Mouse (Mus musculus): ENCODE results near the gene Mis18a. TPM values are rescaled to one million over a fixed set of nuclear protein-coding genes. Genes with fewer than 3 reads are reported as not detected.

The Mis18a gene
- total and polyA plus RNA-seq, 3 experiments, result 26.3 to 114 (median 61.8) TPM

DNA sequence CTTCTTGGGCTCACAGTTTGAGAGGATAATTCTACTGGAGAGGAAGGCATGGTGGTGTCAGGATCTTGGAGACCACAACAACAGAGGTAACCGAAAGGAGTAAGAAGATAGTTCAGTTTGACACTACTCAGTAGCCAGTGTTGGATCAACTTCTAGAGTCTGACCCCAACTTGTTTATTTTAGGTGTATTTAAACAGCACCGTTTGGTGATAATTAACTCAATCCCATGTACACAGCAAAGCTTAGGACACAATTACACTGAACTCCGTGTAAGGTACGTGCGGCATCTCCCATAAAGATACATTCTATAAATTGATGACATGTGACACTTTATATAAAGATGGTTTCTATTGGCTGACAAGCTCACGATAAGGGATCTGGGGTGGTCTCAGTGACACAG, 52.6 kb downstream of the Mis18a start:
- H3K27me3 ChIP-seq (ENCODE audit: insufficient read depth, low read length), result 0 out of 2 replicates have a peak, but pooled peaks cover 3% of the 10 kb centered on the region
- no peak overlapping the region for H3K4me3 ChIP-seq (ENCODE audit: low read depth, low read length)
- DNase-seq (ENCODE audit: low spot score), result no peak
- no peaks in the 10 kb centered on the region for H3K4me1 ChIP-seq (ENCODE audit: insufficient read depth, low read depth, low read length)
- TF ChIP-seq TAL1 (conservative IDR thresholded peaks at IDR 0.05; ENCODE audit: low read depth, low read length) (no peak), GATA1 (IDR thresholded peaks at IDR 0.05; ENCODE audit: borderline replicate concordance, low read length) (no peak), CTCF (IDR thresholded peaks at IDR 0.05; ENCODE audit: low read depth, low read length) (no peak), GATA2 (IDR thresholded peaks at IDR 0.05; ENCODE audit: borderline replicate concordance, low read depth, low read length) (no peak), POLR2AphosphoS5 (IDR thresholded peaks at IDR 0.05; ENCODE audit: insufficient replicate concordance, low read depth, low read length) (no peak)
- no peaks in the 10 kb centered on the region for H3K36me3 ChIP-seq (replicated peaks)
- ATAC-seq (ENCODE audit: extremely low read depth, insufficient number of reproducible peaks, low FRiP score, poor library complexity, severe bottlenecking), result no peak
- no peaks in the 10 kb centered on the region for H3K9me3 ChIP-seq (replicated peaks)

DNA sequence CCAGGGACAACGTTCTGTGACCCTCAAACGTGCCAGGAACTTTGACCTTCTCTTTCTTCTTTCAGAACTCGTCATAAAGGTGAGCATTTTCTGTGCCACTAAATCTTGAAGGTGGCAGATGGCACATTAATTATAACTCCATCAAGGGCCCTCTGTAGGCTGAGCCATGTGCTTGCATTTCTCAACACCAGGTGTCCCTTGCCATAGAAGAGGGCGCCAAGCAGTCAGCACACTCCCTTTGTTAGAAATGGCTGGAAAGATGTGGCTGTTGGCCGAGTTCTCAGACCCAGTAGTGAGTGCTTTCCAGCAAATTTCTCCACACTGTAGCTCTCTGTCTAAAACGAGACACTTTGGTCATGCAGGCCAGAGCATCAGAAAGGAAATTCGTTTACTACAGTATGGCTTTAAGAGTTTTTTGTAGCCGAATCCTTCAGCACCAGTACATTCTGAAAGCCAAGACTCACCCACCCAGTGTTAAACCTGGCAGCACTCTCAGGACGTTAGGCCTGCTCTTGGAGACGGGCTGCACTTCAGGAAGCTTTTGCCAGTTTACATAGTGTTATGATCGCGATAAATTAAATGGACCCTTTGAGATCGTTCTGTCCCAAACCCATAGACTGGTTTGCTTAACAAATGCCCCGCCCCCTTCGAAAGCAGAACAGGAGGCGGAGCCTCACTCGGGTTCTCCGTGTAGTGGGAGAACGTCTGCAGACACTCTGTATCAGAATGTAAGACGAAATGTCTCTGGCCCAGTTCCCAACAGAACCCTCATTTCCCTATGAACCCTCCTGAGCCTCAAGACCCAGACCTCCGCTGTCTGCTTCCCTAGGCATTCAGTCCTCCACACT, 53.5 kb downstream of the Mis18a start:
- Histone ChIP-seq H3K4me1 (ENCODE audit: insufficient read depth, low read depth, low read length) (no peaks in the 10 kb centered on the region), H3K36me3 (replicated peaks) (no peaks in the 10 kb centered on the region), H3K9me3 (replicated peaks) (no peaks in the 10 kb centered on the region), H3K27me3 (ENCODE audit: insufficient read depth, low read length) (0 out of 2 replicates have a peak, but pooled peaks cover 3% of the 10 kb centered on the region), H3K4me3 (ENCODE audit: low read depth, low read length) (no peak overlapping the region)
- no peak for TF ChIP-seq GATA2 (IDR thresholded peaks at IDR 0.05; ENCODE audit: borderline replicate concordance, low read depth, low read length)
- TF ChIP-seq TAL1 (conservative IDR thresholded peaks at IDR 0.05; ENCODE audit: low read depth, low read length), result no peak
- no peak for TF ChIP-seq POLR2AphosphoS5 (IDR thresholded peaks at IDR 0.05; ENCODE audit: insufficient replicate concordance, low read depth, low read length)
- no peak for TF ChIP-seq CTCF (IDR thresholded peaks at IDR 0.05; ENCODE audit: low read depth, low read length)
- TF ChIP-seq GATA1 (IDR thresholded peaks at IDR 0.05; ENCODE audit: borderline replicate concordance, low read length), result no peak
- ATAC-seq (ENCODE audit: extremely low read depth, insufficient number of reproducible peaks, low FRiP score, poor library complexity, severe bottlenecking) (no peak), DNase-seq (ENCODE audit: low spot score) (no peak)

Other genes with a start within 250 kb of the Mis18a start
- gene Mrap, start 10.8 kb upstream of the Mis18a start, total RNA-seq (2014; fragmentation: Nextera tagmentation), result not detected in 2 replicates
- 0.33 TPM in 1 of 2 replicates, not detected in the other for gene Mrap, start 10.8 kb upstream of the Mis18a start, total RNA-seq (2017)
- not detected in 2 replicates for gene Mrap, start 10.8 kb upstream of the Mis18a start, polyA plus RNA-seq (2012)
- 20.8 and 24.2 TPM in 2 replicates for gene Urb1, start 83.0 kb upstream of the Mis18a start, total RNA-seq (2014; fragmentation: Nextera tagmentation)
- gene Urb1, start 83.0 kb upstream of the Mis18a start, total RNA-seq (2017), result 10.8 and 10.9 TPM in 2 replicates
- gene Urb1, start 83.0 kb upstream of the Mis18a start, polyA plus RNA-seq (2012), result 8.6 and 9.8 TPM in 2 replicates
- gene Eva1c, start 99.3 kb upstream of the Mis18a start, total RNA-seq (2014; fragmentation: Nextera tagmentation), result not detected in 2 replicates
- 0.16 and 0.35 TPM in 2 replicates for gene Eva1c, start 99.3 kb upstream of the Mis18a start, total RNA-seq (2017)
- gene Eva1c, start 99.3 kb upstream of the Mis18a start, polyA plus RNA-seq (2012), result not detected in 2 replicates
- gene Cfap298, start 207.7 kb upstream of the Mis18a start, total RNA-seq (2014; fragmentation: Nextera tagmentation), result 28.7 and 44.8 TPM in 2 replicates
- 56.7 and 73.4 TPM in 2 replicates for gene Cfap298, start 207.7 kb upstream of the Mis18a start, total RNA-seq (2017)
- gene Cfap298, start 207.7 kb upstream of the Mis18a start, polyA plus RNA-seq (2012), result 70.5 and 72.5 TPM in 2 replicates